Mouse (Mus musculus) spleen, postnatal 14 days (tissue): Measurements from ENCODE around the gene Rufy1.
A peak's percentile ranks its signal among the peaks of the same experiment; 100 is the strongest.

Experiments
- DNase-seq, 2 experiments: peaks; one replicate each; pipeline ENCODE4 v3.0.0; 2021 to 2022; ENCODE audit warnings: low spot score in 2 of 2

Gene Rufy1

GRCm38 (mm10) chr11:50426056-50426455 lies 4.9 kb downstream of the Rufy1 start:
- DNase-seq: no peak

- peak; percentile 22 to 34 for DNase-seq
Observed at GRCm38 (mm10) chr11:50421934-50422780, 8.8 kb downstream of the Rufy1 start.

GRCm38 (mm10) chr11:50421461-50421860 lies 9.5 kb downstream of the Rufy1 start:
- no peak for DNase-seq

GRCm38 (mm10) chr11:50417856-50418255 lies 13.1 kb downstream of the Rufy1 start:
- no peak for DNase-seq

GRCm38 (mm10) chr11:50415563-50416241 lies 15.2 kb downstream of the Rufy1 start:
- DNase-seq: no peak

- no peak for DNase-seq
Observed at GRCm38 (mm10) chr11:50407235-50407634, 23.7 kb downstream of the Rufy1 start.

- DNase-seq: peak in 1 of 2 experiments; percentile 3
Observed at GRCm38 (mm10) chr11:50403367-50404014, 27.4 kb downstream of the Rufy1 start.

- peak in 1 of 2 experiments; percentile 5 for DNase-seq
Observed at GRCm38 (mm10) chr11:50402481-50402880, 28.4 kb downstream of the Rufy1 start.

GRCm38 (mm10) chr11:50398803-50399202 lies 32.1 kb downstream of the Rufy1 start:
- DNase-seq: no peak

- DNase-seq: no peak
Observed at GRCm38 (mm10) chr11:50397316-50397715, 33.6 kb downstream of the Rufy1 start.

- no peak for DNase-seq
Observed at GRCm38 (mm10) chr11:50396766-50397307, 34.1 kb downstream of the Rufy1 start.

- DNase-seq: no peak
Observed at GRCm38 (mm10) chr11:50394731-50395130, 36.2 kb downstream of the Rufy1 start.

GRCm38 (mm10) chr11:50393306-50393705 lies 37.6 kb downstream of the Rufy1 start:
- no peak for DNase-seq

- no peak for DNase-seq
Observed at GRCm38 (mm10) chr11:50391272-50391960, 39.5 kb downstream of the Rufy1 start.

GRCm38 (mm10) chr11:50389616-50390015 lies 41.3 kb downstream of the Rufy1 start:
- DNase-seq: no peak

GRCm38 (mm10) chr11:50389011-50389410 lies 41.9 kb downstream of the Rufy1 start:
- no peak for DNase-seq

GRCm38 (mm10) chr11:50388217-50388929 lies 42.6 kb downstream of the Rufy1 start:
- no peak for DNase-seq

- DNase-seq: no peak
Observed at GRCm38 (mm10) chr11:50387697-50388096, 43.2 kb downstream of the Rufy1 start.

GRCm38 (mm10) chr11:50387167-50387679 lies 43.7 kb downstream of the Rufy1 start:
- no peak for DNase-seq

GRCm38 (mm10) chr11:50381311-50381710 lies 49.6 kb downstream of the Rufy1 start:
- no peak for DNase-seq
